Mouse (Mus musculus) stomach, embryonic 16.5 days (tissue): ENCODE data around the gene Sel1l3. TPM values are rescaled to one million over a fixed set of nuclear protein-coding genes. Genes with fewer than 3 reads are reported as not detected.

ENCODE experiments used
- ATAC-seq: fragments of 200-750 bp; cut with Nextera tagmentation; 2 replicates; pipeline ENCODE4 v1.8.0; 2017; ENCODE audit warnings: moderate number of reproducible peaks, moderate TSS enrichment; ENCODE audit not compliant: insufficient read depth, low FRiP score
- H3K27ac ChIP-seq: fragments of 300-500 bp; sonication (generic); 2 replicates; pipeline ENCODE4 v1.5.1; 2014; ENCODE audit warnings: low read length
- H3K27me3 ChIP-seq: fragments of 300-500 bp; sonication (generic); 2 replicates; pipeline ENCODE4 v1.6.1; 2014; ENCODE audit warnings: low read length, control low read depth, mixed read lengths; ENCODE audit not compliant: control insufficient read depth, insufficient read depth
- H3K36me3 ChIP-seq: fragments of 300-500 bp; sonication (generic); 2 replicates; pipeline ENCODE4 v1.6.1; 2014; ENCODE audit warnings: low read length; ENCODE audit not compliant: control insufficient read depth, insufficient read depth
- H3K4me1 ChIP-seq: fragments of 300-500 bp; sonication (generic); 2 replicates; pipeline ENCODE4 v1.6.1; 2014; ENCODE audit warnings: low read length, control low read depth, mixed read lengths; ENCODE audit not compliant: control insufficient read depth, insufficient read depth
- H3K4me2 ChIP-seq: fragments of 300-500 bp; sonication (generic); 2 replicates; pipeline ENCODE4 v1.6.1; 2014; ENCODE audit warnings: low read depth, low read length, mixed read lengths
- H3K4me3 ChIP-seq: fragments of 300-500 bp; sonication (generic); replicated peaks from 2 replicates; pipeline ENCODE4 v1.5.1; 2014; ENCODE audit warnings: mild to moderate bottlenecking, low read length
- H3K9ac ChIP-seq: fragments of 300-500 bp; sonication (generic); 2 replicates; pipeline ENCODE4 v1.6.1; 2014; ENCODE audit warnings: low read length
- H3K9me3 ChIP-seq: fragments of 300-500 bp; sonication (generic); replicated peaks from 2 replicates; pipeline ENCODE4 v1.6.1; 2016; ENCODE audit warnings: low read length, control low read depth; ENCODE audit not compliant: control insufficient read depth
- WGBS: fragments of 180-500 bp; shearing (Covaris S2); extraction: QIAGEN DNeasy Blood & Tissue Kit; methylation state at CpG from one replicate; pipeline ENCODE4 v1.1.7; 2014; 5-methylcytosine and 5-hydroxymethylcytosine counted together
- polyA plus RNA-seq: library from polyadenylated mRNA; unstranded; fragments of >200 nt; fragmentation: Nextera tagmentation; extraction: Ambion mirVana; gene quantifications from 2 replicates; pipeline ENCODE4 v1.2.1, GENCODE M21; 2015

The Sel1l3 gene
- polyA plus RNA-seq, 1 experiment from 2014 or later: 8.5 TPM

DNA sequence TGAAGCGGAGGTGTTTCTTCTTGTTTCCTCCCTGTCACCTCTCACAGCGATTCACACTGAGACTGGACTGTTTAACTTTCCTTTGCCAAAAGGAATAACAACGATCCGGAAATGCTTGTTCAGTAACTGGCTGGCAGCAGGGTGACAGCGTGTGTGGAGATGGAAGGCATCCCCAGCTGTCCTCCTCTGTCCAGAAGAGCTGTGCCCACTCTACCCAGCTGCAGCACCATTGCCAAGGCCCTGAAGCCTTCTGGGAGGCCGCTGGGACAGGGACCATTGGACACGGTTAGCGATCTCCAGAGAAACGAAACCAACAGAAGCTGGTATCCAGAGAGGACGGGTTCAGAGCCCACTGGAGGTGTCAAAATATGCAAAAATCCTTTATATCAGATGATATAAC, 30.2 kb upstream of the Sel1l3 start:
- no peak overlapping the region for H3K4me2 ChIP-seq
- no peak overlapping the region for H3K27ac ChIP-seq
- 69% methylated on average over 10 of the region's 10 CpGs for WGBS
- no peaks in the 10 kb centered on the region; the same call in 1 of the 2 replicates for H3K27me3 ChIP-seq
- H3K9ac ChIP-seq: no peak overlapping the region
- H3K4me3 ChIP-seq: no peak overlapping the region
- no peaks in the 10 kb centered on the region for H3K36me3 ChIP-seq
- no peak for ATAC-seq
- H3K4me1 ChIP-seq: no peaks in the 10 kb centered on the region
- H3K9me3 ChIP-seq: no peaks in the 10 kb centered on the region

DNA sequence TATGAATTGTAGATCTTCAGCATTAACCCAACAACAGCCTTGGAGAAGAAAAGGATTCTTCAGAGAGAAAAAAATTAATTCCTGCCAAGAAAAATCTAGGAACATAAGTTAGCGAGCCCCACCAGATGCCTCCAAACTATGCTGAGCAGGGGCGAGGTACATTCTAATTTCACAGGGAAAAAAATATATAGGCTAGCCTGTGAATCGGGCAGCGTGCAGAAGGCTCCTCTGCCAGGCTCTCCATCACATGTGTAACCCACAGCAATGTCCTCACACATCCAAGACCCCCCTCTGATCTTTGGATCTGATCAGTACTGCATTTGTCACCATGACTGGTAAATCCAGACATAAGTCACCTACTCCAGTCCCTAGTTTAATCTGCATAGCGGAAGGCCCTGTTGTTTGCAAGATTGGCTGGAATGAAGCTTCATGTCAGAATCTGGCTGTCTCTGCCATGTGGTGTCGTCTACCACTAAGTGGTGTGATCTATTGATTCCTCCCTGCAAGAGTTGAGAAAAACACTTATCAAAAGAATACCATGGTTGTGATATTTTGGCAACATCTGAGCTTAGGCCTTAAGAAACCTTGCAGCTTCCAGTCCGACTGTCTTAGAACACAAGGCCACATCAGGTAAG, 29.3 kb upstream of the Sel1l3 start:
- no peak for ATAC-seq
- H3K4me1 ChIP-seq: no peaks in the 10 kb centered on the region
- 85% methylated on average over 7 of the region's 7 CpGs for WGBS

DNA sequence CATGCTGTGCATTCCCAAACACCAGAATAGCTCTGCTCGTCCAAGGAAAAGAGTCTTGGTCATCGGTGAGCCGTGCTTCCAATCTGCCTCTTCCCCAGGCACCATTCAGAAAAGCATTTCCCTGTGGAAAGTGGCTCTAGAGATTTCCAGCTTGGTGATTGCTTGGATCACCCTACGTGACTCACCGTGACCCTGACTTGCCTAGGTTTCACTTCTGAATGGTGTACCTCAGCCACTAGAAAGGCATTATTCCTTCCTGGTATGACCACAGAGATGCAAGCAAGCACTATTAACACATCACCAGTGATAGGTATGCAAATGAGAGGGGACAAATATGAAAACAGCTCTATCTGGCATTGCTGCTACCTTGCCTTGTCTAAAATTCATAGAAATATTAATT, 28.2 kb upstream of the Sel1l3 start:
- WGBS: 75% methylated on average over 5 of the region's 5 CpGs
- Histone ChIP-seq H3K4me1 (no peaks in the 10 kb centered on the region), H3K27me3 (no peaks in the 10 kb centered on the region; the same call in 1 of the 2 replicates), H3K4me3 (no peak overlapping the region), H3K27ac (no peak overlapping the region), H3K4me2 (no peak overlapping the region), H3K9me3 (no peaks in the 10 kb centered on the region), H3K9ac (no peak overlapping the region), H3K36me3 (no peaks in the 10 kb centered on the region)
- no peak for ATAC-seq

More for the DNA sequence above, 29.3 kb upstream of the Sel1l3 start:
- Histone ChIP-seq H3K9ac (no peak overlapping the region), H3K4me2 (no peak overlapping the region), H3K36me3 (no peaks in the 10 kb centered on the region), H3K27me3 (no peaks in the 10 kb centered on the region; the same call in 1 of the 2 replicates), H3K4me3 (no peak overlapping the region), H3K9me3 (no peaks in the 10 kb centered on the region), H3K27ac (no peak overlapping the region)

DNA sequence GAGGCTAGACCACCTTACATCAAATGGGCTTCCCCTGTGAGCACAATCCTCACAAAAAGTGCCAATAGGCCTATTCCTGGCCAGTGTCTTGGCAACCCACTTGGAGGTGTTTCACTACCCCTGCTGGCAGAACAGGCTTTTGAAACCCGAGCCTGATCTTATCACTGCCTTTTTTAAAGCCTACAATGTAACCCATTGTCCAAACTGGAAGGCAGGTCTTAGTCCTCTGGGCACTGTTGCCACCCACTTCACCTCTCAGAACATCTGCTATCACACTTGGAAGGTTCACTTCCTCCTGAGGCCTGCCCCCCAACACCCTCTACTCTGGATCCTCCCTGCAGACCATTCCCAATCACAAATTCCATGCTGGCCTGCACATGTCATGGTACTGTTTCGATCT, 27.4 kb upstream of the Sel1l3 start:
- Histone ChIP-seq H3K9me3 (no peaks in the 10 kb centered on the region), H3K4me1 (peaks cover 5% of the 10 kb centered on the region), H3K27ac (no peak overlapping the region), H3K9ac (no peak overlapping the region), H3K4me2 (no peak overlapping the region), H3K27me3 (no peaks in the 10 kb centered on the region; the same call in 1 of the 2 replicates), H3K36me3 (no peaks in the 10 kb centered on the region), H3K4me3 (no peak overlapping the region)
- 62% methylated on average over 2 of the region's 2 CpGs for WGBS
- ATAC-seq: peak; percentile 48

DNA sequence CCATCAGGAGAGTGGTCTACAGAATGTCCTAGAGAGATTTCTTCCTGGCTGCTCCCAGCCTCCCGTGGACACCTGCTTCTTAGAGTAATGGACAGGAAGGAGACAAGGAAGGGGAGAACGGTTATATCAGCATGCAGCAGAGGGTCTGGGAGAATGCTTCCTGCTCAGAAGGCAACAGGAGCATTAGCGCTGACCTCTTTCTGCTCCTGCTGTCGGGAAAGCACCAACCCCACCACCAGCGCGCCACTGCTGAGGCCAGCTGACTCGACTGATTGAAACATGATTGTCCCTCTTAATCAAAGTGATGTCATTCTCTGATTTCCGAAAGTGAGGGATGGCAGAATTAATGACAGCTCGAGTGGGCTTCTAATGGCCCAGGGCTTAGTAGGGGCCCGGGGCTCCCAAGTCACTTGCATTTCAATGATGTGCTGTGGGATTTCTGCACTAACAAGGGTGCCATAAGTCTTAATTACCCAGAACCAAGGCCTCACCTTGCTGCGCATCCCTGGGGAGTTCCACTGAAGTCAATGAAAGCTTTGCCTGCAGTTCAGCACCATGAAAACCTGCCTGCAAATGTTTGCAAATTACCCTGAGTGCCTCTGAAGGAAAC, 26.2 kb upstream of the Sel1l3 start:
- Histone ChIP-seq H3K27me3 (no peaks in the 10 kb centered on the region; the same call in 1 of the 2 replicates), H3K9me3 (no peaks in the 10 kb centered on the region), H3K4me2 (no peak overlapping the region), H3K9ac (no peak overlapping the region), H3K27ac (no peak overlapping the region), H3K36me3 (no peaks in the 10 kb centered on the region), H3K4me3 (no peak overlapping the region), H3K4me1 (peaks cover 12% of the 10 kb centered on the region)
- WGBS: 49% methylated on average over 11 of the region's 11 CpGs
- ATAC-seq: no peak

DNA sequence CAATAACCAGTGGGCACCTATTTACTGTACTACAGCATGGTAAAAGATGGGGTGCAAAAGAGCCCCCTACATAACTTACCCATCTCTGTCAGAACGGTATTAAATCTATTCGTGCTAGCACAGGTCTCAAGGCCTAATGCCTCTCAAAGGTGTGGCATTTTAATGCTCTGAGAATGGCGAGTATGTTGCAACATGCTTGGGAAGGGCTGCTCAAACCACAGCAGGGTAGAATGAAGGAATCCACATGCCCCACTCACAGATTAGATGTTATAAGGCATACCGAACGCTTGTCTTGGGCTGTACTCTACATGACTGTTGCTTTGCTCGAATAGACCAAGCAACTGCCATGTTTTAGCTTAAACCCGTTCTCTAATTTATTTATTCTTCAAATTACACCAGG, 25.5 kb upstream of the Sel1l3 start:
- H3K36me3 ChIP-seq: no peaks in the 10 kb centered on the region
- H3K9me3 ChIP-seq: no peaks in the 10 kb centered on the region
- no peak overlapping the region for H3K4me3 ChIP-seq
- H3K27ac ChIP-seq: no peak overlapping the region
- peaks cover 12% of the 10 kb centered on the region for H3K4me1 ChIP-seq
- no peak for ATAC-seq
- no peak overlapping the region for H3K9ac ChIP-seq
- no peaks in the 10 kb centered on the region; the same call in 1 of the 2 replicates for H3K27me3 ChIP-seq
- WGBS: 83% methylated on average over 7 of the region's 7 CpGs
- H3K4me2 ChIP-seq: no peak overlapping the region

DNA sequence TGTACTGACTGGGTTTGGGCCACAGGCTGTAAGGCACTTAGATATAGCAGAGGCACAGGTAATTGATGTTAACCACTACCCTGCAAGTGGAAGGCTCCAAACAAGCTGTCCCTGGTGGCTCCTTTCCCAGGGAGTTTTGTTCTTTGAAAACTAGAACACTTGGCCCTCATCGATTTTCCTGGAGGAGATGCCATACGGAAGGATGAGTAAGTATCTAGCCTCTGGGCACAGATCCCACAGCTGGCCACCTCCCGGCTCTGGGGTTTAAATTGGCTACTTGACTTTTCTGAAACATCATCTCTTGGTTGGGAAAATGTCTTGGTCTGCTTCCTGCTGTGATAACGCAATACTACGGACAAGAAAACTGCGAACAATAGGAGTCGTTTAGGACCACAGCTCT, 25.0 kb upstream of the Sel1l3 start:
- Histone ChIP-seq H3K4me2 (no peak overlapping the region), H3K9me3 (no peaks in the 10 kb centered on the region), H3K4me1 (peaks cover 12% of the 10 kb centered on the region), H3K27ac (no peak overlapping the region), H3K36me3 (no peaks in the 10 kb centered on the region), H3K4me3 (no peak overlapping the region), H3K27me3 (no peaks in the 10 kb centered on the region), H3K9ac (no peak overlapping the region)
- ATAC-seq: no peak
- 86% methylated on average over 7 of the region's 7 CpGs for WGBS

DNA sequence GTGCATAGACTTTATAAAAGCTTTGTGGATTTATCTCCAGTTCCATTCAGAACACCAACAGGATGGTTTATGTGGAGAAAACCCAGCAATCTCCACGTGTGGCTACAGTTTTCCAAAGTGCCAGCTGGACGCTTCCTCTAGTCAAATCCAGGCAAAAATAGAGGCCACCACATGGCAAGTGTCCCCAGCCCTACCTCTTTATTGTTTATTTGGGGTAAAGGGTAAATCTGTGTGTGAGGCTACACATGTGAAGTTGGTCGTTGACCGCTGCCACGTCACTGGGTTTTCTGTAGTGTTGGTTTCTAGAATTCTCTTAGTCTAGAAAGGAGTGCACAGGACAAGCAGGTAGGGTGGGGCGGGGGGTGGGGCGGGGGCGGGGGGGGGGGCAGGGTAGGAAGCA, 23.0 kb upstream of the Sel1l3 start:
- Histone ChIP-seq H3K27ac (no peak overlapping the region), H3K4me2 (no peak overlapping the region), H3K27me3 (no peaks in the 10 kb centered on the region), H3K36me3 (no peaks in the 10 kb centered on the region), H3K9me3 (no peaks in the 10 kb centered on the region), H3K4me3 (no peak overlapping the region), H3K4me1 (peaks cover 12% of the 10 kb centered on the region), H3K9ac (no peak overlapping the region)
- 74% methylated on average over 8 of the region's 8 CpGs for WGBS
- no peak for ATAC-seq

DNA sequence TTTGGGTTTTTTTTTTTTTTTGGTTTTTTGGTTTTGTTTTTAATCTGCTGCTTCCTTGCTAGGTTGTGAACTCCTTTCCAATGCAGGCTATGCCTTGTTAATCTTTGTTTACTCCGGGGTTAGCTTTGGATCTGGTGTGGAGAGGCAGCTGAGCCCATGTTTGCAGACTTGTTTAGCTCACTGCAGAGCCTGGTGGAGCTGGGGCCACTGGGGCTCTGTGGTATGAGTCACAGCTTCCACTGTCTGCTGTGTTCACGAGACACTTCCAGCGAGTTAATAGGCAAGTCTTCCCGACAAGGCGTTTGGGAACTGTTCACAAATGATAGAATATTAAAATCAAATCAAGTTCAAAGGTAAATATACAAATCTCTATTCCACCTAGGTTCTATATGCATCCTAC, 22.4 kb upstream of the Sel1l3 start:
- 0 out of 2 replicates have a peak overlapping the region, but pooled peaks have one; percentile 16 for H3K4me2 ChIP-seq
- H3K4me1 ChIP-seq: peaks cover 12% of the 10 kb centered on the region
- WGBS: 8% methylated on average over 5 of the region's 5 CpGs
- peak; percentile 81 for ATAC-seq
- H3K36me3 ChIP-seq: no peaks in the 10 kb centered on the region
- no peaks in the 10 kb centered on the region for H3K9me3 ChIP-seq
- no peak overlapping the region for H3K27ac ChIP-seq
- no peaks in the 10 kb centered on the region for H3K27me3 ChIP-seq
- no peak overlapping the region for H3K4me3 ChIP-seq
- no peak overlapping the region for H3K9ac ChIP-seq
